Mouse (Mus musculus) testis, adult 2 months (tissue): ENCODE data around the gene Khsrp.

Experiments
- CTCF ChIP-seq: fragments of 200-500 bp; IDR thresholded peaks from 2 replicates; pipeline ENCODE4 v1.5.1; 2012; ENCODE audit warnings: low read depth, mild to moderate bottlenecking, inconsistent platforms, low read length, moderate library complexity; ENCODE audit not compliant: control insufficient read depth, insufficient read depth, insufficient replicate concordance
- POLR2A ChIP-seq: fragments of 200-500 bp; IDR thresholded peaks from 2 replicates; pipeline ENCODE4 v1.6.1; 2012; ENCODE audit warnings: low read depth, mild to moderate bottlenecking, inconsistent platforms, low read length, moderate library complexity; ENCODE audit not compliant: control insufficient read depth

DNA sequence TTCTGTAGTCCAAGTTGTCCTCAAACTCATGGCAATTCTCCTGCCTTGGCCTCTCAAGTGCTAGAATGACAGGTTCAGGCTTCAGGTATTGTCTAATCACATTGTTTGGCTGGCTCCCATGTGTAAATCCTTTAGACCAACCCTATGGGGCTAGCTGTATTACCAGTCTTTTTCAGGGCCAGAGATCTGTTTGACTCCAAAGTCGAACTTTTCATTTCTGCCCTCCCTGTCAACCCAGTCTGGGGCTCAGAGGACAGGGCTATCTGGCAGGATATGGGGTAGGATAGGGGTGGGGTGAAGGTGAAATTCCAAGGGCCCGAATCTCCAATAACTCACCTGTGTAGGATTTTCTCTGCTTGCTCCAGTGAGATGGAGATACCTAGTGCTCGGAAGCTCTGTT, 24.9 kb upstream of the Khsrp start:
- no peak for TF ChIP-seq CTCF
- TF ChIP-seq POLR2A: no peak
